Mouse (Mus musculus): ENCODE measurements around the gene Pex5. TPM values are rescaled to one million over a fixed set of nuclear protein-coding genes. Genes with fewer than 3 reads are reported as not detected.

The Pex5 gene
- polyA plus RNA-seq, 1 experiment from 2014 or later: 69.6 TPM

- WGBS: 37% methylated on average over 10 of the region's 10 CpGs
- Histone ChIP-seq H3K4me2 (no peak overlapping the region), H3K4me1 (replicated peaks) (no peaks in the 10 kb centered on the region), H3K9ac (no peak overlapping the region), H3K36me3 (no peaks in the 10 kb centered on the region), H3K27me3 (no peaks in the 10 kb centered on the region), H3K27ac (replicated peaks) (no peak overlapping the region), H3K9me3 (no peaks in the 10 kb centered on the region), H3K4me3 (no peak overlapping the region)
- no peak for ATAC-seq (ENCODE audit: low FRiP score, low read depth)
Observed at GRCm38 (mm10) chr6:124379331-124379730, 35.5 kb downstream of the Pex5 start.

DNA sequence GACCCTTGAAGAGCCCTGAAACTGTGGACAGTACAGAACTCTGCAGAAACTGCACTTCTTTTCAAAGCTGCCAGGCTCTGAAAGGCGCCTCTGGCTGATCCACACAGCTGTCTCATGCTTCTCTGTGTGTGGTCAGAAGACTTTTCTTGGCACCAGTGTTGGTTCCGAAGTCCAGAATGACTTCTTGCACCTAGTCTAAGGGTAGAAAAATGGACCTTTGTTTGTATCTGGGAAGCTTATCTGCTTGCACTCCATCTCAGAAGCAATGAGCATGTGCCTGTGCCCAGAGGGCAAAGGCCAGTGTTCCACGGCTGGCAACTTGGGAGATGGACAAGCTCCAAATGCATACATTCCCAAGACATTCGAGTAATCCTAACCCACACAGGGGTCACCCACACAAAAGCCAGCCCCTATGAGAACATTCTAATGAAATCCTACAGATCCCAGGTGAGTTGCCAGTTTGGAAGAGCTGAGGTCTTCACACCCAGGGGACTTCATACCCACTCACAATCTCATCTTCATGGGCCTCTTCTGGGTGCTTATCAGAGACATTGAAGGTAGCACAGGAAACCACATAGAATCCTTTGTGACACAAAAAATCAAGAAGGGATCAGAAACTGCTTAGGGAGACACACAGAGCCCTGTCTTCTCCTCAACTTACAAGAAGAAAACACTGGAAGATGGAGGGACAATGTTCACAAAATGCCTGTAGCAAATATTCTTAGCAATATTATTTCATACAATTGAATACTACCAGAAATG, 37.2 kb downstream of the Pex5 start:
- WGBS: 78% methylated on average over 4 of the region's 4 CpGs
- ATAC-seq (ENCODE audit: low FRiP score, low read depth): no peak
- Histone ChIP-seq H3K4me1 (replicated peaks) (no peaks in the 10 kb centered on the region), H3K4me2 (no peak overlapping the region), H3K27ac (replicated peaks) (no peak overlapping the region), H3K9ac (no peak overlapping the region), H3K9me3 (no peaks in the 10 kb centered on the region), H3K27me3 (no peaks in the 10 kb centered on the region), H3K4me3 (no peak overlapping the region), H3K36me3 (no peaks in the 10 kb centered on the region)

DNA sequence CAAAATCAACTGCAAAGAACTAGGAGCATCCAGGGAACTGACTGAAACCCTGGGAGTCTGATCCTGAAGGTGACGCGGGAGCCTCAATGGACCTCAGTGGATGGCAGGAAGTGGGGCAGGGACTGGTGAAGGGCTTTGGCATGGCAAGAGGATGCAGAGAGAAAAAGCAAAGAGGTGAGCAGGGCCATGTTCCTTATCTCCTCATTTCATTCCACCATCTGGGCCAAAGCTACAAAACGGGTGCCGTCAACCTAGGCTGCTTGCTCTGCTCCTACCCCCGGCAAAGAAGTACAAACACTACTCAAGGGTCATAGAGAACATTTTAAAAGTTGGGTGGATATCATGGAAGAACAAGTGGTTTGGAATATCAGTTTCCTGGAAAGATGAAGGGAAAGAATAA, 38.6 kb downstream of the Pex5 start:
- Histone ChIP-seq H3K9ac (no peak overlapping the region), H3K4me2 (no peak overlapping the region), H3K9me3 (no peaks in the 10 kb centered on the region), H3K4me1 (replicated peaks) (no peaks in the 10 kb centered on the region), H3K27ac (replicated peaks) (no peak overlapping the region), H3K27me3 (no peaks in the 10 kb centered on the region), H3K4me3 (no peak overlapping the region), H3K36me3 (no peaks in the 10 kb centered on the region)
- ATAC-seq (ENCODE audit: low FRiP score, low read depth): no peak
- 98% methylated on average over 5 of the region's 5 CpGs for WGBS

- no peaks in the 10 kb centered on the region for H3K36me3 ChIP-seq
- no peaks in the 10 kb centered on the region for H3K27me3 ChIP-seq
- ATAC-seq (ENCODE audit: low FRiP score, low read depth): no peak
- no peak overlapping the region for H3K4me2 ChIP-seq
- H3K4me1 ChIP-seq (replicated peaks): no peaks in the 10 kb centered on the region
- no peak overlapping the region for H3K9ac ChIP-seq
- H3K27ac ChIP-seq (replicated peaks): no peak overlapping the region
- 90% methylated on average over 11 of the region's 11 CpGs for WGBS
- no peak overlapping the region for H3K4me3 ChIP-seq
- no peaks in the 10 kb centered on the region for H3K9me3 ChIP-seq
Observed at GRCm38 (mm10) chr6:124375435-124375884, 39.4 kb downstream of the Pex5 start.

- Histone ChIP-seq H3K4me3 (no peak overlapping the region), H3K27ac (replicated peaks) (no peak overlapping the region), H3K4me2 (no peak overlapping the region), H3K4me1 (replicated peaks) (no peaks in the 10 kb centered on the region), H3K36me3 (no peaks in the 10 kb centered on the region), H3K9me3 (no peaks in the 10 kb centered on the region), H3K27me3 (no peaks in the 10 kb centered on the region), H3K9ac (no peak overlapping the region)
- WGBS: 77% methylated on average over 4 of the region's 4 CpGs
- no peak for ATAC-seq (ENCODE audit: low FRiP score, low read depth)
Observed at GRCm38 (mm10) chr6:124374683-124375082, 40.2 kb downstream of the Pex5 start.

- H3K9me3 ChIP-seq: no peaks in the 10 kb centered on the region
- no peaks in the 10 kb centered on the region for H3K4me1 ChIP-seq (replicated peaks)
- ATAC-seq (ENCODE audit: low FRiP score, low read depth): no peak
- no peak overlapping the region for H3K9ac ChIP-seq
- H3K4me3 ChIP-seq: no peak overlapping the region
- H3K4me2 ChIP-seq: no peak overlapping the region
- no peaks in the 10 kb centered on the region for H3K27me3 ChIP-seq
- H3K36me3 ChIP-seq: no peaks in the 10 kb centered on the region
- WGBS: 92% methylated on average over 6 of the region's 6 CpGs
- no peak overlapping the region for H3K27ac ChIP-seq (replicated peaks)
Observed at GRCm38 (mm10) chr6:124373584-124374206, 41.2 kb downstream of the Pex5 start.

DNA sequence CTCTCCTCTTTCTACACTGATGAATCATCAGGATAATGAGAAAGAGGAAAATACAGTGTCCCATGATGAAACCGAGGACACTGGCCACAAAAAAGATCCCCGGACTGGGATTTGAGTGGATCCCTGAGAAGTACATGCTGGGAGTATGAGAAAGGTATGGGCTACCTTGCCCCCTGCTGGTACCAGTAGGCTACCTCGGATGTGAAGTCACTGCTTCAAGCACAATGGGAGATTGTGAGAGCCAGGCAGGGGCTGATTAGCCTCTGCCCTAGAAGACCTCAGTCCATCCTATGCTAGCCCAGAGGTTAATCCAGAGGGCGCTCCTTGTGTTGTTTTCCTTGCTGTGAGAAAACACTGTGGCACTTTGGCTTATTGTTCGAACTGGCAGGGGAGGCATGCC, 50.5 kb downstream of the Pex5 start:
- H3K27ac ChIP-seq (replicated peaks): no peak overlapping the region
- 59% methylated on average over 5 of the region's 5 CpGs for WGBS
- no peaks in the 10 kb centered on the region for H3K4me1 ChIP-seq (replicated peaks)
- ATAC-seq (ENCODE audit: low FRiP score, low read depth): no peak
- H3K36me3 ChIP-seq: no peaks in the 10 kb centered on the region
- no peak overlapping the region for H3K4me2 ChIP-seq
- H3K4me3 ChIP-seq: no peak overlapping the region
- no peaks in the 10 kb centered on the region for H3K9me3 ChIP-seq
- no peaks in the 10 kb centered on the region for H3K27me3 ChIP-seq
- H3K9ac ChIP-seq: no peak overlapping the region

GRCm38 (mm10) chr6:124360549-124360948, 54.3 kb downstream of the Pex5 start:
- no peaks in the 10 kb centered on the region for H3K9me3 ChIP-seq
- no peaks in the 10 kb centered on the region for H3K27me3 ChIP-seq
- H3K9ac ChIP-seq: no peak overlapping the region
- no peaks in the 10 kb centered on the region for H3K36me3 ChIP-seq
- 43% methylated on average over 6 of the region's 6 CpGs for WGBS
- no peaks in the 10 kb centered on the region for H3K4me1 ChIP-seq (replicated peaks)
- H3K4me2 ChIP-seq: no peak overlapping the region
- no peak overlapping the region for H3K27ac ChIP-seq (replicated peaks)
- no peak for ATAC-seq (ENCODE audit: low FRiP score, low read depth)
- H3K4me3 ChIP-seq: no peak overlapping the region

DNA sequence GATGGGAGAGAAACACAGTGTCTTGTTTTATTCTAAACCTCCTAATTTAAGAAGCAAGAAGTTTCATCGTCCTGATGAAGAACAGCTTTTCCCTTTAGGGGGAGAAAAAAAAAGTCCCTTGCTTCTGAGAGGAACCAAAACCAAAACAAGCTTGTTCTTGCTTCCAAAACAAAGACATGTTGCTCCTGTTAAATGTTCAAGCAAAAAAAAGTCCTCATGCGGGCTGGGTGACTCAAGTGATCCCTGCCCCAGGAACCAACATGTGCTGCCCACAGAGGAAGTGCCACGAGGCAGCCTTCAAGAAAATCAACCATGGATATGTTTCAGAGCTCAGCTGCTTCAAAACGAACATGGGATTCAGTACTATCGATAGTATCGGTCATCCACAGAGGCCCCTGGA, 55.9 kb downstream of the Pex5 start:
- ATAC-seq (ENCODE audit: low FRiP score, low read depth): no peak
- Histone ChIP-seq H3K36me3 (no peaks in the 10 kb centered on the region), H3K9ac (no peak overlapping the region), H3K27ac (replicated peaks) (no peak overlapping the region), H3K27me3 (no peaks in the 10 kb centered on the region), H3K4me3 (no peak overlapping the region), H3K4me2 (no peak overlapping the region), H3K4me1 (replicated peaks) (no peaks in the 10 kb centered on the region), H3K9me3 (no peaks in the 10 kb centered on the region)
- 88% methylated on average over 6 of the region's 6 CpGs for WGBS

- WGBS: 88% methylated on average over 2 of the region's 2 CpGs
- no peaks in the 10 kb centered on the region for H3K9me3 ChIP-seq
- no peak overlapping the region for H3K9ac ChIP-seq
- no peaks in the 10 kb centered on the region for H3K4me1 ChIP-seq (replicated peaks)
- H3K4me2 ChIP-seq: no peak overlapping the region
- H3K4me3 ChIP-seq: no peak overlapping the region
- no peak for ATAC-seq (ENCODE audit: low FRiP score, low read depth)
- no peak overlapping the region for H3K27ac ChIP-seq (replicated peaks)
- H3K36me3 ChIP-seq: no peaks in the 10 kb centered on the region
- H3K27me3 ChIP-seq: no peaks in the 10 kb centered on the region
Observed at GRCm38 (mm10) chr6:124353246-124353645, 61.6 kb downstream of the Pex5 start.
